Mouse (Mus musculus): ENCODE measurements around the gene Cntnap1. TPM values are rescaled to one million over a fixed set of nuclear protein-coding genes. Genes with fewer than 3 reads are reported as not detected.

Gene Cntnap1
- polyA plus RNA-seq, 1 experiment from 2014 or later, result 1.1 TPM

DNA sequence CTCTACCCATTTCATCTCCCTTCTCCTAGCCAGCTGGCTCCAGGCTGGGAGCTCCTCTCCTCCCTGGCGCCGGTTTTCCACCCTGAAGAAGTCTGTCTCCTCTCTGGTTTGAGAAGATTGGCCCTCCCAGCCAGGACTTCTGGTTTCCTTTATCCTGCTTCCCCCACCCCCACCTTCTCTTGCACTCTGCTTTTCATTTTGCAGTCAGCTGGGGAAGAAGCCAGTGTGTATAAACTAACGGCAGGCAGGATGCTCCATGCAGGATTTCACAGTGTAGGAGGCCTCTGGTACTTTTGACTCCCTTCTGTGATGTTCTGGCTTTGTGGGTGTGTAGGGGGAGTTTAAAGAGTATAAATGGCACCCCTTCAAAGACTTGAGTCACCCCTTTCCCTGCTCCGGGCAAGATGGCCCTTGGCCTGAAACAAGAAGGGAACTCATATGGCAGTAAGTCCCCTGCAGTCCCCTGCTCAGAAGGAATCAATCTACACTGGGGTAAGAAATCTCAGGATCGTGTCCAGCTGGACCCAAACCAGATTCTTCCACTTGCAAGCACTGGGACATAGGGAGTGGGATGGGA, 67.8 kb downstream of the Cntnap1 start:
- H3K9me3 ChIP-seq (ENCODE audit: control insufficient read depth, low read length), result no peaks in the 10 kb centered on the region
- peak overlapping the region; percentile 54 to 68 for H3K27ac ChIP-seq (replicated peaks in 1 of 2; ENCODE audit: control insufficient read depth in 1 of 2, insufficient read depth in 1 of 2, low read depth in 2 of 2, low read length in 2 of 2)
- H3K4me1 ChIP-seq (ENCODE audit: control insufficient read depth in 2 of 2, insufficient read depth in 2 of 2, low read length in 2 of 2), result no peaks in the 10 kb centered on the region; a peak in 1 of 4 replicates
- peak; percentile 73 for ATAC-seq (ENCODE audit: insufficient number of reproducible peaks, insufficient read depth, low FRiP score, low read depth)
- no peaks in the 10 kb centered on the region for H3K27me3 ChIP-seq (ENCODE audit: control insufficient read depth, insufficient read depth, low read length)
- no peak overlapping the region for H3K4me2 ChIP-seq (ENCODE audit: low read length)
- H3K9ac ChIP-seq (ENCODE audit: low read length), result no peak overlapping the region
- WGBS, result 29% methylated on average over 5 of the region's 5 CpGs
- no peaks in the 10 kb centered on the region for H3K36me3 ChIP-seq (ENCODE audit: control insufficient read depth, insufficient read depth, low read length)
- no peak overlapping the region for H3K4me3 ChIP-seq (ENCODE audit: control insufficient read depth in 1 of 2, insufficient read depth in 1 of 2, low read depth in 1 of 2, low read length in 2 of 2)

Small RNAs within 50 kb of the gene (microRNA-seq; reads per million reads assigned to microRNA genes)
- gene Gm27626, result not detected

Other genes starting within 250 kb of the Cntnap1 start
- gene Stat3, start 231.0 kb upstream of the Cntnap1 start, polyA plus RNA-seq (2014; fragmentation: Nextera tagmentation; extraction: Ambion mirVana), result 51.8 and 53.3 TPM in 2 replicates
- 200 and 204 TPM in 2 replicates for gene Cavin1, start 199.6 kb upstream of the Cntnap1 start, polyA plus RNA-seq (2014; fragmentation: Nextera tagmentation; extraction: Ambion mirVana)
- gene Atp6v0a1, start 161.1 kb upstream of the Cntnap1 start, polyA plus RNA-seq (2014; fragmentation: Nextera tagmentation; extraction: Ambion mirVana), result 54.8 and 57.2 TPM in 2 replicates
- gene Naglu, start 100.5 kb upstream of the Cntnap1 start, polyA plus RNA-seq (2014; fragmentation: Nextera tagmentation; extraction: Ambion mirVana), result 12.5 and 13.0 TPM in 2 replicates
- gene Hsd17b1, start 92.1 kb upstream of the Cntnap1 start, polyA plus RNA-seq (2014; fragmentation: Nextera tagmentation; extraction: Ambion mirVana), result 0.30 TPM in 1 of 2 replicates, not detected in the other
- 27.4 and 31.4 TPM in 2 replicates for gene Coasy, start 88.0 kb upstream of the Cntnap1 start, polyA plus RNA-seq (2014; fragmentation: Nextera tagmentation; extraction: Ambion mirVana)
- gene Mlx, start 83.2 kb upstream of the Cntnap1 start, polyA plus RNA-seq (2014; fragmentation: Nextera tagmentation; extraction: Ambion mirVana), result 32.4 and 35.7 TPM in 2 replicates
- gene Psmc3ip, start 75.1 kb upstream of the Cntnap1 start, polyA plus RNA-seq (2014; fragmentation: Nextera tagmentation; extraction: Ambion mirVana), result 22.8 and 22.9 TPM in 2 replicates
- gene Retreg3, start 50.6 kb upstream of the Cntnap1 start, polyA plus RNA-seq (2014; fragmentation: Nextera tagmentation; extraction: Ambion mirVana), result 6.7 and 8.0 TPM in 2 replicates
- 63.1 and 68.6 TPM in 2 replicates for gene Tubg1, start 50.6 kb upstream of the Cntnap1 start, polyA plus RNA-seq (2014; fragmentation: Nextera tagmentation; extraction: Ambion mirVana)
- gene Tubg2, start 14.6 kb upstream of the Cntnap1 start, polyA plus RNA-seq (2014; fragmentation: Nextera tagmentation; extraction: Ambion mirVana), result 4.1 and 4.4 TPM in 2 replicates
- 11.3 and 12.8 TPM in 2 replicates for gene Plekhh3, start 828 bp downstream of the Cntnap1 start, polyA plus RNA-seq (2014; fragmentation: Nextera tagmentation; extraction: Ambion mirVana)
- gene Ccr10, start 4.9 kb downstream of the Cntnap1 start, polyA plus RNA-seq (2014; fragmentation: Nextera tagmentation; extraction: Ambion mirVana), result 0.30 TPM in 1 of 2 replicates, not detected in the other
- 13.6 and 16.6 TPM in 2 replicates for gene Ezh1, start 55.9 kb downstream of the Cntnap1 start, polyA plus RNA-seq (2014; fragmentation: Nextera tagmentation; extraction: Ambion mirVana)
- 272 and 281 TPM in 2 replicates for gene Ramp2, start 75.5 kb downstream of the Cntnap1 start, polyA plus RNA-seq (2014; fragmentation: Nextera tagmentation; extraction: Ambion mirVana)
- gene Vps25, start 83.2 kb downstream of the Cntnap1 start, polyA plus RNA-seq (2014; fragmentation: Nextera tagmentation; extraction: Ambion mirVana), result 111 and 123 TPM in 2 replicates
- gene Wnk4, start 90.0 kb downstream of the Cntnap1 start, polyA plus RNA-seq (2014; fragmentation: Nextera tagmentation; extraction: Ambion mirVana), result 5.8 and 9.5 TPM in 2 replicates
- 0.51 and 1.1 TPM in 2 replicates for gene Cntd1, start 108.5 kb downstream of the Cntnap1 start, polyA plus RNA-seq (2014; fragmentation: Nextera tagmentation; extraction: Ambion mirVana)
- gene Coa3, start 108.6 kb downstream of the Cntnap1 start, polyA plus RNA-seq (2014; fragmentation: Nextera tagmentation; extraction: Ambion mirVana), result 188 and 203 TPM in 2 replicates
- 134 and 149 TPM in 2 replicates for gene Becn1, start 131.8 kb downstream of the Cntnap1 start, polyA plus RNA-seq (2014; fragmentation: Nextera tagmentation; extraction: Ambion mirVana)
- 62.5 and 66.5 TPM in 2 replicates for gene Psme3, start 145.7 kb downstream of the Cntnap1 start, polyA plus RNA-seq (2014; fragmentation: Nextera tagmentation; extraction: Ambion mirVana)
- 0.55 and 0.84 TPM in 2 replicates for gene Aoc2, start 154.5 kb downstream of the Cntnap1 start, polyA plus RNA-seq (2014; fragmentation: Nextera tagmentation; extraction: Ambion mirVana)
- 1.4 and 1.9 TPM in 2 replicates for gene Aoc3, start 160.1 kb downstream of the Cntnap1 start, polyA plus RNA-seq (2014; fragmentation: Nextera tagmentation; extraction: Ambion mirVana)
- gene G6pc, start 197.0 kb downstream of the Cntnap1 start, polyA plus RNA-seq (2014; fragmentation: Nextera tagmentation; extraction: Ambion mirVana), result not detected in 2 replicates
- gene Aarsd1, start 247.1 kb downstream of the Cntnap1 start, polyA plus RNA-seq (2014; fragmentation: Nextera tagmentation; extraction: Ambion mirVana), result 42.2 and 45.4 TPM in 2 replicates